Mouse (Mus musculus): ENCODE measurements around the gene Mrpl44. TPM values are rescaled to one million over a fixed set of nuclear protein-coding genes. Genes with fewer than 3 reads are reported as not detected.

The Mrpl44 gene
- 10 to 100 TPM; 47.6 to 68.9 (median 55.5) TPM for total RNA-seq (2022)

DNA sequence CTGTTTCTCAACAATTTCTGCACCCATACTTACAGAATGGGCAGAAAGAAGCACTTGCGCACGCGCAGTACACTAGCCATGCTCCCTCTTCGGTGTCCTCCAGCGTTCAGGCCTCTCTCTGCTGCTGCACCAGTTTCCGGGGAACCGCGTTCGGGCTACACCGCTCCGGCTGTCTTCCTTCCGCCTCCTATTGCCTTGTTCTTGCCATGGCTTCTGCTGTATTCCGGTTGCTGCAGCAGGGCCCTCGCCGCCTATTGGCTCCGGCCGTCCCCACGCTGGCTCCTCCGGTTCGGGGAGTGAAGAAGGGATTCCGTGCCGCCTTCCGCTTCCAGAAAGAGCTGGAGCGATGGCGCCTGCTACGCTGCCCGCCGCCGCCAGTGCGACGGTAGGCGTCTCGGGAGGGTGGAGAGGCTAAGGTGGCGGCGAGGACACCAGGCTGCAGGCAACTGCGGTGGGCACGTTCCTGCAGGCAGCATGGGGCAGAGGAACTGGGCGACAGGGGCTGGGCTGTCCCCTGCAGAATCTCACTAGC is at the start of gene Mrpl44, which contains the start of gene Wdfy1:
Gene Mrpl44, plus strand, starts transcription at position 92 of the 532 bp plus-strand sequence.
Gene Wdfy1, minus strand, starts transcription at position 217 of the 532 bp plus-strand sequence.
- DNase-seq = peak; percentile 94

DNA sequence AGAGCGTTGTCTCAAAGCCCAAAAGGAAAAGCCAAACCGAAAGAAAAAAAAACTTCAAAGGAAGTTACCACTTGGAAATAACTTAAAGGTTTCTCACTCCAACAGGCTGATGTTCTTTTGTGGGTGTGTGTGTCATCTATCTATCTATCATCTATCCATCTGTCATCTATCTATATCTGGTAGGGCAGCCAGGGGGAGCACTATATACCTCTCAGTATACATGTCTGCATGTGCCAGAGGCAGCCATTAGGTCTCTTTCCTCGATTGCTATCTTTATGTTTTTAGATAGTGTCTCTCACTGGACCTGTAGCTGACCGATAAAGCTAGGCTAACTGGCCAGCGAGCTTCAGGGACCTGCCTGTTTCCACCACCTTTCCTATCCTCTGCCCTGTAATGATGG is 41.0 kb upstream of the Mrpl44 start:
- no peak for DNase-seq

DNA sequence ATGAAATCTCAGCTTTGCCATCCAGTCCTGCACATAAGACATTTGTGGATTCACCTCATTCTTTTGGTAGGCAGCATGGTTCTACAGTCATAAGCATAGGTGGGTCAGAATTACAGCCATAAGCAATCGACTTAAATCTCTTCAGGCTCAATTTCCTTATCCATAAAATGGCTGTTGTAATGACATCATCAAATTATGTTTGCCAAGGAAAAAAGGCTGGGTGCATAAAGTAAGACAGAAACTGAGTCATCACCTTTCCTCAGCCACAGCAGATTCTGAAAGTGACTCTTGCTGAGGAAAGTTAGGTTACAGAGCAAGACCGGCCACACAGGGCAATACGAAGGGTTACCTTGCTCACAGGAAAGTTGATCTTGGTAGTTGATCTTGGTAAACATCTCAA is 39.4 kb upstream of the Mrpl44 start:
- DNase-seq = no peak

DNA sequence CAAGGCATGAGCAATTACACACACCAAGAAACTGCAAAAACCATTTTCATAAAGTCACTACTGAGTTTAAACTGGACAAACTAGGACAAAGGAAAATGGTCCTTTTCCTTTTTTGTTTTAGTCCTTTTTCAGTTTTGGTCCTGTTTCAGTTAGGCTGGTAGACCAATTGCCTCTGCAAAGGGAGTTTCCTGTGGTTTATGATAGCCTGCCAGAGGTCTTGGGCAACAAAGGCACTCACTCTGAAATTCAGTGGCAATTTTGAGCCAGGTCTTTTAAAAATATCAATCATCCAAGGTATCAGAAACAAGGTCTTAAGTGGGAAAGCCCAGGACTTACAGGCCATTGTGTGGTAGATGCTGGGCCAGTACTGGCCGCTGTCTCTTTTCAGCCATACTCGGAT is 36.1 kb upstream of the Mrpl44 start:
- no peak for DNase-seq

DNA sequence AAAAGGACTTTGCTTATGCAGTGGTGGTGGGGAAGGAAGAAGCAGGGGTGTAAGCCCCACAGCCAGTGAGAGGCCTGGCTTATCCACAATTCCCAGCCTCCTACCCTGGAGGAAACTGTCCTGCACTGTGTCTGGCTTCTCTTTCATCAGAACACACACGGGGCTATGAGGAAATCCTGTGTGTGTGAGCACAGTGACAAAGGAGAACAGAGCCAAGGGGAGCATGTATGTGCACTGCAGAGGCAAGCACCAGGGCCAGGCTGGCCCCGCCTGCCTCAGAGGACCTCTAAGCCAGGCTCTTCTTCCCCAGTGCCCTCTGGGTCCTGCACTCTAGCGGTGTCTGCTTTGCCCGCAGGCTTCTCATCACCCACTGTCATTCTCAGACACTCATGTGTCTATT is 34.8 kb upstream of the Mrpl44 start:
- no peak for DNase-seq

DNA sequence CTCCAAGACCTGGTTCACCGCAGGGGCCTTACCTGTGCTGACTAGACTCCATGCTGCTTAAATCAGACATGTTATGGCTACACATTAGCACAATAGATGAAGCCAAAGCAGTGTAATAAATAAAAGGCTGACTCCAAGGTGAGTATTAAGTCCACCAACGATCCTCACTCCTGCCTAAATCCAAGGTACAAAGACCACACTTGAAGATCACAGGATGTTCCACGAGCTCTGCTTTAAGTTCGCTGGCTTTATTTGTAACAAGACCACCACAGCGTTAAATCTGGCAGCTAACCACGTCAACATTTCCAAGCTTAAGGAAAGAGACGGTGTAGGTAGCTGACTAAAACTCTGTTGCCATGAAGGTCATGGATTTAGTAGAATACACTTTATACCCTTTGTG is 32.9 kb upstream of the Mrpl44 start:
- no peak for DNase-seq

DNA sequence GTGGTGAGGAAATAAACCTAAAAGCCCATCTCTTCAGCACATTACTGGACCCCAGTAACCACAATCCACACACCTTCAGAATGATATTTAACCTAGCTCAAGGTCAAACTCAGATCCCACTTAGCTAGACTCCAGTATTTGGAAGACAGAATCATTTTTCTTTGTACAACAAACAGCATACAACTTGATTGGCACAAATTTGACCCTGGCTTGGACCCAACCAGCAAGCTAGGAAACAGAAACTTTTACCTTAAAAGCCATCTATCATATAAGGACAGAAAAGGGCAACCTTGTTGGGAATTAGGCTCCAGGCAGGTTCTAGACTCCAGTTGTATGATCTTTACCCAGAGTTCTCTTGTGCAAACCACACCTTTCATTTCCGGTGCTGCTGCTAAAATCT is 32.4 kb upstream of the Mrpl44 start:
- DNase-seq = no peak

DNA sequence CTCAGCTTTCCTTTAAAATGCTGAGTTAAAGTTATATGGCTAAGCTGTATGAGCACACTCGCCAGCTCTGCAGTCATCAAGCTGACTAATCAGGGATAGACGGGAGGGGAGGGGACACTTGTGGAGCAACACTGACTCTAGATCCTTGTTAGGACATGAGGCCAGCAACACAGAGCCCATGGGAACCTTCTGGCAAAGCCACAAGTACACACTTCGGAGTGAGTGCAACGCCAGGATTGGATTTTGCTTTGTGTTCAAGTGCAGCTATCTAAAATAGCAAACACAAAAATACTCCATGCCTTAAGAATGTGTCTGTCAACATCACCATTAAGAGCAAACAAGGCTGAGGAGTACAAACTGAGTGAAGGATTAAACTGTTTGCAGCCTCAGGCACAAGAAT is 29.8 kb upstream of the Mrpl44 start:
- no peak for DNase-seq

DNA sequence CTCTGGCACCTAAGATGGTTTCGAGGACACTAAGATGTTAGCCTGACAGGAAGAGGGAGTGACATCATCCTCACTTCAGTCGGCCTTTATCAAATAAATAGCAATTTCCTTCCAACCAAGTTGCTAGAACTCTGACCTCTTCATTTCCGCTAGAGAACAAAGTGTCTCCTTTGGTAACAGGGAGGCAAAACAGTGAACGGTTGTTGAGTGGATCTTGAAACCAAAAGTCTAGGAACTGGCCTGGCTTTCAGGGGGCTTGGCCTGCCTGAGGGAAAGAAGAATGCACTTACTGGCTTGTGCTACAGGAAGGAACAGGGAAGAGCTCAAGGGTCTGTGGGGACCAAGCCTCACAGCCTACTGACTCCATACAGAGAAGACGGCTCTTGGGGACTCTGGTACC is 24.6 kb upstream of the Mrpl44 start:
- DNase-seq = no peak

DNA sequence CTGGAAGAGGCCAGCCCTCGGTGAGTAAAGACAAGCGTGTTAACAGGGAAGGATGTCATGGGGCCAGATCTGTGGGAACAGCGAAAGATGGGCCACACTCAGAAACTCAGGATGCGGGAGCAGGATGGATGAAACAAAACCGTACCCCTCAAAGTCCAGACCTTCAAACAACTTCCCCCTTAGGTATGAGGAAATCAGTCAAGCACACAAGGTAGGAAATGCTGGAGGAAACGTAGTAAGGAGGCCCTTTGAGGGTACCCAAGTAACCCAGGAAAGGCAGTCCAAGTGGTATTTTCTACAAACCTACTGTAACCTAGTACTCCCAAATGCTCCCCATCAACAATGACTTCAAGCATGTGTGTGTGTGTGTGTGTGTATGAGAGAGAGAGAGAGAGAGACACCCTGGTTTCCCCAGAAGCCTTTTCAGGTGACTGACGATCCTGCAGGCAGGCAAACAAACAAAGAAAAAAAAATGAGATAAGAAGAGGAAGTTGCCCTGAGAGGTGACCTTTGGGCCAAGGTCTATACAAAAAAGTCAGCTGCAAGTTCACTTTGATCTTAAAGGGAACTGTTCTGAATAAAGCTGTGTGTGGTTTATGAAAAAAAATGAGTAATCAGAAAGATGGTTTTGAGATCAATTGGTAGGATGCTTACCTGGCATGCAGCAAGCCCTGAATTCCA is 23.7 kb upstream of the Mrpl44 start:
- DNase-seq = no peak

DNA sequence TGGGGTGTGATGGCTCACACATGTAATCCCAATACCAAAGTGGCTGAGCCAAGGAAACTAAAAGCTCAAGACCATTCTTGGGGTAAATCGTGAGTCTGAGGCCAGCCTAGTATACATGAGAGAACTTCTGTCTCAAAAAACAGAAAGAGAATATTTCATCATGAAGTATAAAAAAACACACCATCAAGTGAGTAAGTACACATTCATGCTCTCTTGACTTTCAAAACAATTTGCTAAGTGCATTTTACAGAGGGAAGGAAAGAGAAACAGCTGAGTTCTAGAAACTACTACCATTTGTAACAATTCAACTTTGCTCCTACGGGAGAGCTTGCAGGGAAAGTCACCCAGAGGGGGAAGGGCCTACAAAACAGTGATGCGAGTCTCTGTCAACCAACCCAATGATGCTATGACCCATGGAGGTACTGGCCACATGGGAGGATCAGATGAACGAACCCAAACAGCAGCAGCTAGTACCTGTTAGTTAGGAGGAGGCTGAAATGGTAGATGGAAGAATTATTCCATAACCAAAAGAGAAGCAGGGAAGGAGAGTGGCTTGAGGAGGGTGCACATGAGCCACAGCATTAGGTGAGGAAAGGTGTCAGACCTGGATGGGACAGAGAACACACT is 23.0 kb upstream of the Mrpl44 start:
- no peak for DNase-seq

DNA sequence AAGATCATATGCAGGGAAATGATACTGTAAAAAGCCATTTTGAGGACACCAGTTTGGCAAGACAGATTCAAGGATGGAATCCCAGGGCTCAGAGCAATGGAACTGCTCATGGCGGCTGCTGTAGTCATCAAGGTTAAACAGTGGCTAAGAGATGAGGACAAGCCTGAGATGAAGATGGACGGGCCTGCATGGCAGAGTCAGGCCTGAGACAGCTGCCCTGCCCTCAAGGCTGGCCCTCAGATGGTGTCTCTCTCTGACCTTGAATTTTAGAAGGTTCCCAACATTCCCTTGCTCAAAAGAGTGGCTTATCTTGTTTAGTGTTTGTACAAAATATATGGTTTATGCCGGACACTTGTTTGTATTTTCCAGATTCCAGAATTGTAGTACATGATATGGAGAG is 22.4 kb upstream of the Mrpl44 start:
- DNase-seq = no peak

DNA sequence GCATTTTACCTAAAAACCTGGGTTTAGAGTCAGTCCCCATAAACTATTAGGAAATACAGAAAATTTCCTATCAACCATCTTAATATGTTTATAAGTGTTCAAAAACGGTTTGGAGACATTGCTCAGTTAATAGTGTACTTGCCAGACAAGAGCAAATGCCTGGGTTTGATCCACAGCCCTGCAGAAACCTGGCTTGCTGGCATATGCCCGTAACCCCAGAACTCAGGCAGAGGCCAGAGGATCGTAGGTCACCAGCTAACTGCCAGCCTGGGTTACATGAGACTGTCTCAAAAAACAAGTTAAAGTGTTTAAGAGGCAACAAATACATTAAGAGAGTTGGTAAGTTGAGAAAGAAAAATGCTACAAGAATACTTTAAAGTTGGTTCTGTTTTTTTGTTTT is 20.9 kb upstream of the Mrpl44 start:
- no peak for DNase-seq

DNA sequence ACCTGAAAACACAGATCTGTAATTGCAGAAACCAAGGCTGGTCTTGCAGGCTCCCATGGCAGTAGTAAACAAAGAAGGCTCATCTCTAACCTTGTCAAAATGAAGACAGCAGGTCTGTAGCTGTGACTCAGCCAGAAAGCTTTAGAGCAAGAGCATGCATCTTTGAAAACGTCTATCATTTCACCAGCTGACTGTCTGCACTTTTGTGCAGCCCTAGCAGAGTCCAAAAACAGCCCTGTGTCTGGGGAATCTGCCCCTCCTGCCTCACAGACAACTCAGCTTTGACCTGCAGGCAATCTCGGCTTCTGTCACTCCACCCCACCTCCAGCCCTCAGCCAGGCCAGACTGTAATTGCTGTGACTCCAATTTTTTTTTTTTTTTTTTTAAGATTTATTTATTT is 20.4 kb upstream of the Mrpl44 start:
- DNase-seq = peak; percentile 49

DNA sequence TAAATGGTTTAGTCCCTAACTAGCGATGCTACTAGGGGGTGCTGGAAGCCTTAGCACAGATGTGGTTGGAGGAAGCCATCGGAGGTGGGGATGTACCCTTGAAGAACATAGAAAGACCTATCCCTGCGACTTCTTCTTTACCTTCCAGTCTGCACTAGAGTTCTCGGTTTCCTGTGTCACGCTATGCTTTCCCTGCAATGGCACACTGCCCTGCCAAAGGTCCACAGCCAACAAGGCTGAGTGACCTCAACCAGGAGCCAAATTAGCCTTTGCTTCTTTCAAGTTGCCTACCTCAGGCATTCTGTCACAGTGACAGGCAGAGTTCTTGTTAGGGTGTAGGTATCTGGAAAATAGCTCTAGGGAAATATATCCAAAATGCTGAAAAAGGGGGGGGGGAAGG is 19.4 kb upstream of the Mrpl44 start:
- no peak for DNase-seq

DNA sequence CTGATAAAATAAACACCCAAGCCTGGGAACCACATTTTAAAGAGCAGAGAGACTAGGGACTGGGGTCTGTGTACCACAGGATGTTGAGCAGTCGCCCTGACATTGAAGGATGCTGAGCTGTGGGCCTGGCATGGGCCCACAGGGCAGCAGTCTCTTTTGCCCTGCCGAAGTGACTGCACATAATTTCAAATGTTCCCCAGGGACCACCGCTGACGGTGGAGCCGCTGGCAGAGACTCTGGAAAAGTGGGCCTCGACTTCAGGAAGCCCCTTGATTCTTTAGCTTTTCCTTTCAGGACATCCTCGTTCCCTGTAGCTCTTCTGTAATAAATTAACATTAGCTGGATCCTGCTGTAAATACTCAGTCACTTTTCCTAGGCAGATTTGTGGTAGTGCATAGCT is 18.7 kb upstream of the Mrpl44 start:
- DNase-seq = no peak

DNA sequence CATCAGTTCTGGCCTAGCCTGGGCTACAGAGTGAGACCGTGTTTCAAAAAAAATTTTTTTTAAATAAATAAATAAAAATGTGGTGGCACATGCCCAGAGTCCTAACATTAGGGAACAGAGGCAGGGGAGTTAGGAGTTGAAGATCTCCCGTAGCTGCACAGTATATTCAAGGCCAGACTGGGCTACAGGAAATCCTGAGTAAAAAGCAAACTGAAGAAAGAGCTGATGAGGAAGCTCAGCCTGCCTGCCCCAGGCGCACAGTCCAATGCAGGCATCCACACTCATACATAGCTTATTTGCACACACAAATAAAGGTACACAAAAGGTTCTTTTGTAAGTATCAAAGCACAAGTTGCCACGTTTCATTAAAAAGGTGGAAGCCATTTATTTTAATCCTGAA is 18.2 kb upstream of the Mrpl44 start:
- no peak for DNase-seq

DNA sequence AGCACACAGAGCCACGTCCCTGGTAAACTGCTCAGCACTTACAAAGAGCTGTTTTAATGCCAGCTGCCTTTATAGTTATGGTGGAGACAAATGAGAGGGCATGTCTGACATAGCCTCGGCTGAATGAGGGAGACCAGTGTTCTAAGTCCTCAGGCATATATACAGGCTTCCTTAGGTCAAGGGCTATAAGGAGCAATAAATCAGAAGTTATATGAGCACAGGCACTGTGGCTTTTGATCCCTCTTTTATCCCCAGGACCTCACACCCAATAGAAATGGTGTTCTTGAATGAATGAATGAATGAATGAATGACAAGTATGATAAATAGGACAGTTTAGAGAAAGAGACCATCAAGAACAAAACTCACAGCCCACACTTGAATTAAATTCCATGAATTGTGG is 16.8 kb upstream of the Mrpl44 start:
- DNase-seq = no peak

DNA sequence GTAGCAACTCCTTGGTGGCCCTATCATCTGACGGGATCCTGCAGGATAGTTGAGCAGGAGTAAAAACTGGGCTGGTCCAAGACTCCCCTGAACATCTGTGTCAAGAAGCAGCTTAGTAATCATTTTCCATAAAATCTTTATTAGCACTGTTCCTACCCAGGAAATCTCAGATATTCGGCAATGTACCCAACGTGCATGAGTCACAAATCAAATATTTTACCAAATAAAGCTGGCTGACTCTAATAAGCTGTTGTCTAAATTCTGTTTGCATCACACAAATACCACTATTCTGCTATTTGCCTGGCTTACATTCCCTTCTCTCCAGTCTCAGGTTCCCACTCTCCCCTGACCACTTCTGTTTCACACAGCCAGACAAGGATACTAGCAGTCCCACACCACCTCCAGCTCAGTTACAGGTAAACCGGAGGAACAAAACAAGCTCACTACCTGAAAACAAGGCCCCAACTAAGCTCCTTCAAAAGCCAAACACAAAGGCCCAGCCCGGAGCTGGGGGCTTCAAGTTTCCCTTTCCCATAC is 16.3 kb upstream of the Mrpl44 start:
- no peak for DNase-seq

DNA sequence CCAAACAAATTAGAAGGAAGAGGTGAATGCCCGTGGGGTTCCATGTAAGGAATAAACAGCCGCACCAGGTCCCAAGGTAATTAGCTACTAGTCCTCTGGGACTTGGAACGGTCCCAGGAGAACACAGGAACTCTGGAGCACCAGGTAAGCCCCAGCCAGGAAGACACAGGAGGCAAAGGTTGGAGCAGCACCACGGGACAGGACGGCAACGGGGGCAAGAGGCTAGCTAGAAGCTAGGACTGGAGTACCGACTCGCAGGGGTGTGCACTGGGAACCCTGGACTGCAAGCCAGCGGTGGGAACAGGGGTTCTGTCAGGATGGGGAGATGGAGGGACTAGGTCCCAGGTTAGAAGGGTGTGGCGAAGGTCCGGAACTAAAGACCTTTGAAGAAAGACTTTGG is 15.2 kb upstream of the Mrpl44 start:
- DNase-seq = no peak

DNA sequence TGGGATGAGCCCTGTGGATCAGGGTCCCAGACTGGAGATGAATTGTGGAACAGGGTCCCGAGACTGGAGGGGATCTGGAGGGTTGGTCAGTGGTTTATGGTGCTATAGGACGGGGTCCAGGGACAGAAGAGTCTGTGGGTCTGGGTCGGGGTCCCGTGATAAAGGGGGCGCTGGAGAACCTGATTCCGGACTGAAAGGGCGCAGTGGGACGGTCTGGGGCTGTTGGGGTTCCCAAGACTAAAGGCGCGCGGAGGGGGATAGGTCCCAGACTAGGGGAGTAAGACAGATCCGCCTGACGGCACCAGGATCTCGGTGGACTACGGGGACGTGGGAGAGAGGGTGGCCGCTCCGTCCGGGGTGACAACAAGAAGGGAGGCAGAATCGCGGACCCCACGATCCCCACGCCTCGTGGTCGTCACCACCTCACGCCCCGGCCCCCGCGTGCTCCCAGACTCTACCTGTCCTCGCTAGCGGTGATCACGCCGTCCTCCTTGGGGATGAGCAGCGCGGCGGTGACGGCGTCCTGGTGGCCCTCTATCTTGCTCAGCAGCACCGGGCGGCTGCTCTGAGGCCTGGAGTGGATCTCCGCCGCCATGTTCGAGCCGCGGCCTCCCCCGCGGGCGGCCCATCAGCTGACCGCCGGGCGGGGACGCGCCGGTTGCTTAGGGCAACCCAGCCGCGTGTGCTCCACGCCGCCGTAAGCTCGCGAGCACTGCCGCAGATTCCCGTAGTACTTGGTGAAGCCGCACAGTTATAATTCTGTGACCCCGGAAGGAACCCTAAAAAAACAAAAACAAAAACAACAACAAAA is 14.5 kb upstream of the Mrpl44 start:
- peak; percentile 74 for DNase-seq

DNA sequence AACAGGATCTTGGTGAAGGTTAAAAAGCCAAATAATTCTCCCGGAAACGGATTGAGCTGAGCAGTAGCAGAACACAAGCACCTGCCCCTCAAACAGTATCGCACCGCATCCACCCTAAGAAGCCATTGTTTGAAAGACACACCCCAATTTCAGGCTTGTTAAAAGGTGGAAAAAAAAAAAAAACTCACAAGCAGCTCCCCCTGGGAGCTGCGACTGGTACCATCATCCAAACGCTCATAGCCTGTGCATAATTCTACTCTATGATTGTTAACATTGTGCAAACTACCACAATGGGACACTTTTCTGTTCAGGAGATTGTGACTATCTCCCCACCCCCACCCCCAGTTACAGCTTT is 13.9 kb upstream of the Mrpl44 start:
- DNase-seq = no peak
